Mouse (Mus musculus) telencephalon, adult 2 months (tissue): ENCODE measurements around the gene Myh9.

ENCODE experiments used
- DNase-seq: peaks from one replicate; pipeline ENCODE4 v3.0.0-alpha.2; 2011; ENCODE audit warnings: low read depth, low spot score

Gene Myh9

DNA sequence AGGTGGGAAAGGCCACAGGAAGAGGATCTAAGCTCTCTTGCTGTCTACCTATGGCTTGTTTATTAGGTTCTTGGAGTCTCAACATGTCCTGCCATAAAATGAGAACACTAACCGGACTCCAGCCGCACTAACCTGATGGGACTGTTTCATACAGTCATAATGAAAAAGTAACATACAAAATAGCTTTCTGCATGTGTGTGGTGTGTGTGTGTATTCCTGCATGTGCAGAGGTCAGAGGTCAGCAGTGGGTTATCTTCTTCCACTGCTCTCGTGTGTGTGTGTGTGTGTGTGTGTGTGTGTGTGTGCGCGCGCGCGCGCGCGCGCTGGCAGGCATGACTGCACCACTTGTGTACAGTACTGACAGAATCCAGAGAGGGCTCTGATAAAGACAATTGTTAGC is 13.7 kb downstream of the Myh9 start:
- no peak for DNase-seq

DNA sequence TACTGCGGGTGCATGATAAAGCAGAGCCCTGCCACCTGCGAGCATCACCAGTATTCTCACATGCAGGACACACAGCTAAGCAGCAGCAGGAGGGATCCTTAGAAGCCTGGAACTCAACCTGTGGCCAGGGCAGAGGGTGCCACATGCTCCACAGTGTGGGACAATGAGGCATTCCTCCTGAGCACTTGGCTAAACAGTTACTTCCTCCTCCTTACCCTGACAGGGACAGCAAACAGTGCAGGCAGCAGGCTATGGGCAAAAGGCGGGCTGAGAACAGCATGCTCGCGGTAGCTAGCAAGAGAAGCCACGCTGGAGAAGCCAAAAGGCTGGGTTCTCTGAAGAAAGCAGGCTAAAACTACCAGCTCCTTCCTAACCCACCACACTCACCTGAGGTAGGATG is 14.2 kb downstream of the Myh9 start:
- no peak for DNase-seq

DNA sequence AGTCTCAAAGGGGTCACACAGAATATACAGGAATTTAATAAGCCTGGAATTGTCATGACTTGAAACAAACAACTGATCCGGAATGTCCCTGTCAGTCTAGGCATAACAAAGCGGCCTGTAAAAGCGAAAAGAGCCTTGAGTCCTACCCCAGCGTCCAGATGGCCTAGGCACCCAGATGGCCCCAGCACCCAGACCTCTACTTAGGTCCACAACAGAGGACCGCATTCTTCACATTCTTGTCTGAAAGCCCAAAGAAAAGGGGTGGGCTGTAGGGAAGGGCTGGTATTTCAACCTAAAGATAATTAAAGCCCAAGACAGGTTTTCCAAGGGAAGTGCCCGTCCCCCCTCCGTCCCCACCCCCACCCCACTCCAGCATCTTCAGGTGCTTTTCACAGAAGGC is 14.6 kb downstream of the Myh9 start:
- no peak for DNase-seq

DNA sequence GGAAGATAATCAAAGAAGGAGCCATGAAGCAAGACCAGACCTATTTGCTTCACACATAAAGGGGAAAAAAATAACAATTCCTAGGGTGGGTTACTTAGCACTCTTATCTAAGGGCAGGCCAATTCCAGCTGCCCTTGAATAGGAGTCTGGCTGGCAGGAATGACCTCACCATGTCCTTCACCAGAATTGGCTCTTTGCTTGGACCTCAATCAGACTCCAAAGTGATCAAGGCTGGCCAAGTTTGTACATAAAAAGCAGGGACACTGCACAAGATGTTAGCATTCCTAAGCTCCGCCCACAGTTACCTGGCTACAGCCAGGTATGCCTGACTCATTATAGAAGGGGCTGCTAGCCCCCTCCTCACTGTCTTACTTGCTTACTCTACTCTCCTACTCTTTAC is 16.6 kb downstream of the Myh9 start:
- no peak for DNase-seq

DNA sequence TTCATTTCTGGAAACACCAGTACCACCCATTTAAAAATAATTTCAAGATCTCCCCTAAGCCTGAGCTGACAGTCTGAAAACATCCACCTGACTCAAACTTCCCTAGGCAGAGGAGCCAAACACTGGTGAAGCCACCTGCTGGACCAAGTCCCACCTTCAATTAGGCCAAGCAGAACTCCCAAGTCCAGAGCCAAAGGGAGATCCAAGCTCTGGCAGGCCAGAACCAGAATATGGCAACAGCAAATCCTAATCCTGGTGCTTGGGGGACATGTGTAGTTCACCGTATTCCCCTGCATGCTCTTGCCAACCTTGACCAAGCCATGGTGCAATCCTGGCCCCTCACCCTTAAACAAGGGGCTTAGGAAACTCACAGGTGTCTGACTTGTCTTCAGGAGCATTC is 17.7 kb downstream of the Myh9 start:
- no peak for DNase-seq

DNA sequence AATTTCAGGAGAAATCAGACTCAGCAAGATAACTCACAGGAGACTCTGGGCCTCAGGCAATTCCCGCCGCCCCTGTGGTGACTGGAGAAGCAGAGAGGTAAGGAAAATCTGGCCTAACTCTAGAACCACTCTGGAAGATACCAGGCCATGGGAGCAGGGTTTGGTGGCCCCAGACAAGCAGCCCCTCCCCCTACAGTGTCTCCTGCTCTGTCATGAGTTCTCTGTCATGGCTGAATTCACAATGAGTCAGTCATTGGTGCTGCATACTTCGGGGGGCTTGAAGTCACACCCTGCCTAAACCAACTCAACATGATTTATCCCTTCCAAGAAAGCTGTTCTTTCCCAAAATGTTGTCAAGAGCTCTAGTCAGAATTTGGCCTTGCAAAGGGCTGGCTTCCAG is 18.3 kb downstream of the Myh9 start:
- DNase-seq, result no peak

DNA sequence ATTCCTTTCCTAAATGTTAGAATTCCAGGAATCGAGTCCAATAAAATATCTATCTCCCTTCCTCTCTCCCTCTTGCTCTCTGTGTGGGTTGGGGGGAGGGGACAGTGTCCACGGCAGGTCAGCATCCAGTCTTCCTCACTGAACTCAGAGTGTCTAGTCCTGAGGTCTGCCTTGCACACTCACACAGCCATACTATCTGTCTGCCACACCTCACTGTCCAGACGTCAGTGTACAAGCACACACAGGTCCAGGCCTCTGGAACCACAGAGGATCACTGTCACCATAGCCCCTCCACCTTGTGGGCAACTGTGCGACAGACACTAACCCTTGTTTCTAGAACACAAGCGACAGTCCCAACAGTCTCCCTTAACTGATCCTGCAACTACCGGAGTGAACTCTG is 18.8 kb downstream of the Myh9 start:
- no peak for DNase-seq

DNA sequence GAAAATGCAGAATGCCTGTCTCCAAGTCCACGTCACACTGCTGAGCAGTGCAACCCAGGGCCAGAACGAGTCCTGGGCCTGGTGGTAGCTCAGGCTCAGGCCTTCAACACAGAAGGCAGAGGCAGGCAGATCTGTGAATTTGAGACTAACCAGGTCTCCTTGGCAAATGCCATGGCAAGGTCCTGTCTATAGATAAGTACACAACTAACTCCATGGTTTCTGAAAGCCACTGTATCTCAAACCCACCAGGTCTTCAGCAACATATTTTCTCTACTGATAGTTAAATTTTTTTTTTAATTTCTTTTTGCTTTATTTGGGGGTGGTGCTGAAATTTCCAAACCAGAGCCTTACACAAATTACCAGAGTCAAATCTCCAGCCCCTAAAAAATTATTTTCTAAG is 19.3 kb downstream of the Myh9 start:
- no peak for DNase-seq

DNA sequence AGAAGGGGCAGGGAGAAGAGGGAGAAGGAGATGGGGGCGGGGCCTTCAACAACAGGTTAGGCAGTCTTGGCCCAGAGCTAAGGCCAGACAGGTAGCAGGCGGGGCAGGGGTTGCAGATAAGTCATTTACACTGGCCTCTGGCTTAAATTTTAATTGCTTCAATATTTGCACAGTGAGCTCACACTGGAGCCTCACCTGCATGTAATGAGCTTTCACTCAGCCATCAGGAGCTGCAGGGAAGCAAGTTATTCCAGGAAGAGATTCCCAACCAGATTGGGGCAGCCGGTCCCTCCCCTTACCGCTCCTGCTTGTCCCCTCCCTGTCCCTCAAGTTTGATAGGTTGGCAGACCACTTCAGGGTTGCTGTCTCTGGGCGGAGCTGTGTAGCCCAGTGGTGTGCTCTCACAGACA is 19.9 kb downstream of the Myh9 start:
- DNase-seq, result no peak

DNA sequence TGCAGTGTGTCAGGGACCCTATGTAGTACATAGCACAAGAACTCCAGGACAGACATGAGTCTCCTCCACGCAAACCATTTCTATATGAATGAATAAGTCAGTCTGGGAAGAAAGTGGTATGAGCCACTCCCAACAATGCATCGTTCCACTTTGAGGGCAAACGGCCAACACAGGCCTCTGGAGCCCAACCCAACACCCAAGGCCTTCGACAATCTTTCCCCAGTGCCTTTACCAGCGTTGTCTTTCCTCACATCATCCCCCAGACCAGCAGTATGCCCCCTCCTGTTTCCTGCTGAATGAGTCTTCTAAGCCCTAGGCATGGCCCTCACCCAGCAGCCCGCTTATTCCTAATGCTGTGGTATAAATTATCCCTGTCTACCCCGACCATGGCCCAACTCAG is 20.6 kb downstream of the Myh9 start:
- no peak for DNase-seq

DNA sequence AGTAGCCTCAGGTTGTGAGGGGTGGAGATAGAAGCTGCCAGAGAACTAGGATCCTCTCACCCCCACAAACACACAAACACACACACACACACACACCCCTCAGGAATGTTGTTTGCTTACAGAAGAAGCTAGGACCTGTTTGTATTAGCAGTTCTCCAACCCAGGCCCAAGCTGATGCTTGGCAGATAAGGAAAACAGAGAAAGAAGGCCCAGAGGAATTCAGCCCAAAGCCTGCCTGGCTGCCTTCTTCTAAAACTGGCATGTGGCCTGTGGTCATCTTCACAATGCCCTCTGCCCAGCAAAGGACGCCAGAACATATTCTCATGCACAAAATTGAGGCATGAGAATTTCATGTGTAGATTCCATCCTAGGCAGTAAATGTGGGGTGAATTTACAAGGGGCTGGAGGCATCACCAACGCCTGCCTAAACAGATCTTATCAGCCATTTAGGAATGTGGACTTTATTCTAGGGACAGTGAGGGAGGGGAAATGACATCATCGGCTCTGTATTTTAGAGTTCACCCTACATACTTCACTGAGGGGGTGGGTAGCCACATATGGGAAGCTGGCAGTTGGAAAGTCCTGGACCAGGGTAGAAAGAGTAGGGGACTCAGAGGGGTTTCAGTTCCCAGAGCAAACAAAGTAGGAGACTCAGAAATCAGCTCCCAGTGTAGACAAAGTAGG is 21.4 kb downstream of the Myh9 start:
- no peak for DNase-seq

DNA sequence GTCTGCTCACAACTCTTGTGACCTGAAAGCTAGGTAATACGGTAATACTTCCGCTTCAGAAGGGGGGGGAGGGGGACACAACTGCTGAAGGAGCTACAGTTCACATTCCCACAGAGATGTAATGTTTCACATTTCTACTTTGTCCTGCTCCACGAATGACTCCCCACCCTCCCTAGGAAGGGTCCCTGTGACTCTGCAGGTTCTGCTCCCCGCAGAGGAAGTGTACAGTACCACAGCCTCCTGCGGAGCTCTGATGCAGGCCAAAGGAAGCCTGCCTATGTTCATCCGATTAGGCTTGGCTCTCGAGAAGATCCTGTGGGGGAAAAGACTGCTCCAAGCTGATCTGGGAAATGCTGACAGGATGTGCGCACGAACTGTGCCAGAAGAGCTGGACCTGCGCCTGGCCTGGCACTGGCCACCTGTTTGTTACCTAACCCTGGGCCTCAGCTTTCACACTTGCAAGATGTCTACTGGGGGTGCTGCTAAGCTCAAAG is 22.0 kb downstream of the Myh9 start:
- no peak for DNase-seq

DNA sequence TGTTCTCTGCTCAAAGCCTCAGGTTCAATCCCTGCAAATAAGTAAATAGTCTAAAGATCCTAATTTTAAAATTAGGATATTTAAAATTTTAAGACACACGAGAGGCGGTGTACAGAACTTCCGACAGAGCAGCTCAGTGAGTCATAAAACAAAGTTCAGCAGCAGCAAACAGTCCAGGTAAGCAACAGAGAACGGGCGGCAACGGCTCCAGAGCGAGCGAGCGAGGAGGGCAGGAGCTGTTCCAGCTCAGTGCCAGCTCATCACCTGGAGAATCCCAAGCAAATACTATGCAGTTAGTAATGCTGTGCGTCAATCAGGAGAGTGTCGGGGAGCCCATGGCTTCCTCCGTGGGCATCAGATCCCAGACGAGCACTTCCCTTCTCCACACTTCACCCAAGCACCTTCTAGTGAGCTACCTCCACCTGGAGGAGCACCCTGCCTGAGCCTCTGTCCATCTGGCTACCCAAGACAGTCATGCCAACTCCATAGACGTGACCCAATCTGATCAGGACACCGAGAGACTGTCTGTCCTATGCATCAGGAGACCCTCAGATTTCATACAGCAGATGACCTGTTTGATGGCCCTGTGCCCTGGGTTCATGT is 23.3 kb downstream of the Myh9 start:
- no peak for DNase-seq

DNA sequence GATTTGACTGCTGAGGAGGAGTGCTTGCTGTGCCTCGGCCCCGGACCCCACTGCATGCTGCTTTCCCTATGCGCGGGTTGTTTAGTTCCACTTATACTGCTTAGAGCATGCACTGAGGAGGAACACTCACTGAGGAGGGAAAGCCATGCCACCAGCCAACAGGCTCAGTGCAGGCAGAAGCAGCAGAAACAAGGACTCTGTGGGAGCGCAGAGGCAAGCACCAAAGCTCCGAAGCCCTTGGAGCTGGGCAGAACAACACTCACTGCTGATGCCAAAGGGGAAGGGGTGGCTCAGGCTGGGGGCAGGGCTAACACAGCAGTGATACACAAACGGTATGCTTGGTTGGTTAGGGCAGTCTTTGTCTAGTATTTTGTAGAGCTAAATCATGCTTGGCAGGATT is 24.6 kb downstream of the Myh9 start:
- no peak for DNase-seq

DNA sequence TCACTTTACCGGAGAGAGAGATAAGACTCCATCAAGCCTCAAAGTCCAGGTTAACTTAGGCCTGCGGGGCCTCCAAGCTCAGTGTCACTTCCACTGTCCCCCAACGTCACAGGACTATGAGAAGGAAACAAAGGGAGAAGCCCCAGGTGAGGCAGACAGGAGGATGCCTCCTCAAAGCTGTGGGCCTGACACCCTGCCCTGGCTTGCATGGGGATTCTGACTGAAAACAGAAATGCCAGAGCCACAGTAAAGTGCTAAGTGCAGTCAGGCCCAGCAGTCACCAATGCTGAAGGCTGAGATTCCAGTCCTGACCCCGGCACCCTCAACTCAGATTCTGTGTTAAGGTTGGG is 25.4 kb downstream of the Myh9 start:
- DNase-seq, result no peak

DNA sequence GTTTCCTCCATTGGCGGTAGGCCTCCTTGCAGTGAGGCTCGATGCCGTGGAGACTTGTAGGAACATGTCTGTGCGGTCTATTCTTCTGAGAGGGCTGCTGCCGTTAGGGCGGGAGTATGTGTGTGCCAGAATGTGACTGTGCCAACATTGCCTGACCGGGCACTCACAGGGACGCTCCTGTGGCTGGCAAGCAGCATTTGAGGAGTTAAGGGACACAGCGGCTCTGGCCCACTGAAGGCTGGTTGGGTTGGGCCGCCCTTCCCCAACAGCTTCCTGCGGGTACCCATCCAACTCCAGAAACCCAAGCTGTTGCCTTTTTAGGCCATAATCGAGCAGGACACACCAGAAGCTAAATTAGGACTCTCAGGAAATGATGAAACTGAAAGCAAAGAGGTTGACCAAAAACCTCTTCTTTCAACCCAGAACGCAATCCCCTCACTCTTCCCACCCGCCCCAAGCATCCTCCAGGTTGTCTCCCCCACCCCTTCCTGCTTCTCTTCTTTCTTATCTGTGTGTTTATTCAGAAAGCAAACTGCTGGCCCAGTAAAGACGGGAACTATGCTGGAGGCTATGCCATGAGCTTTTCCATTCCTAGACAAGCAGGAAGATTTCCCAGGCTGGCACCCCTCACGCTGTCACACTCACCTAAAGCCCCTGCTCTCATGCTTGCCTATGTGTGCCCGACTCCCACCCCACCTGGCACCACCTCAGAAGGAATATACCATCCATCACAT is 25.9 kb downstream of the Myh9 start:
- DNase-seq, result no peak

DNA sequence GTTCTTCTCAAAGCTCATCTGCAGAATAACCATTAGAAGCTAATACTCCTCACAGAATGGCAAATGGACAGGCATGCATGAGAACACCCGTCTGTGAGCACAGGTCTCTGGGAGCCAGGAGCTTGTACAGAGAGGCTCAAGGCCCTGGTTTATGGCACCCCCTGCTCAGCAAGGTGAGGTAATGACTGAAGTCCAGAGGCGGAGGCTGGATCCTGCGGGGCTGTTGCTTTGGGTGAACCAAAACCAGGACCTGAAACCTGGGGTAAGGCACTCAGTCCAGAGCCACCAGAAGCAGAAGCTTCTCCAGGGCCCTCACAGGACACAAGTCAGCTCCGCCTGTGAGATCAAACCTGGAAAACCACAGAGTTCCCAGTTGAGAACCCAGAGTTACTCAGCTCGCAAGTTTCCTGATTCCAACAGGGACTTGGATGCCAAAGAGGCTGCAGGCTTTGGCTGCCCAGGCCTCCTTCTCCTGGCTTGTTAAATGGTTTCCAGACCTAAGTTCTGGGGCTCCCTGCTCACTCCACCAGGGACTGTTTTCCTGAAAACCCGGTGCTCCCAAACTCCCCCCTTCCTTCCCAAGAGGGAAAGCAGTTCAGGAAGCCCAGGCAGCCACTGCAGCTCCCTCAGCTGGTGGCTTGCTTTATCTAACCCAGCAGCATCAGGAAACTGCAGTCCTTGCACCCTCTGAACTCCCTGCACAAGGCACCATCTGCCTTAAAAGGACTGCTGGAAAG is 28.2 kb downstream of the Myh9 start:
- DNase-seq, result no peak

DNA sequence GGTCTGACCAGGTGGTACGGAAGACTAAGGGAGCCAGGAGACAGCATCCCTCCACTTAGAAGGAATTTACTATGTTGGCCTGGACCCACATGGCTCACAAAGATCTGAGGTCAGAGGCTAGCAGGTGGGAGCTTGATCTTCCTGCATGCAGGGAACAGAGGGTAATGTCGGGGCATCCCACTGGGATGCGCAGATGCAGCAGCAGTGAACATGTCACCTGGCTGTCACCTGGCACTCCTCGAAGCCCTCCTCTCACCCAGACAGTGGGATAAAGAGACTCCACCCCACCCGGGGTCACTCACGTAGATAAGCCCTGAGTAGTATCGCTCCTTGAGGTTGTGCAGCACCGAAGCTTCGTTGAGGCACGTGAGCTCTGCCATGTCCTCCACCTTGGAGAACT is 29.4 kb downstream of the Myh9 start:
- DNase-seq, result no peak

DNA sequence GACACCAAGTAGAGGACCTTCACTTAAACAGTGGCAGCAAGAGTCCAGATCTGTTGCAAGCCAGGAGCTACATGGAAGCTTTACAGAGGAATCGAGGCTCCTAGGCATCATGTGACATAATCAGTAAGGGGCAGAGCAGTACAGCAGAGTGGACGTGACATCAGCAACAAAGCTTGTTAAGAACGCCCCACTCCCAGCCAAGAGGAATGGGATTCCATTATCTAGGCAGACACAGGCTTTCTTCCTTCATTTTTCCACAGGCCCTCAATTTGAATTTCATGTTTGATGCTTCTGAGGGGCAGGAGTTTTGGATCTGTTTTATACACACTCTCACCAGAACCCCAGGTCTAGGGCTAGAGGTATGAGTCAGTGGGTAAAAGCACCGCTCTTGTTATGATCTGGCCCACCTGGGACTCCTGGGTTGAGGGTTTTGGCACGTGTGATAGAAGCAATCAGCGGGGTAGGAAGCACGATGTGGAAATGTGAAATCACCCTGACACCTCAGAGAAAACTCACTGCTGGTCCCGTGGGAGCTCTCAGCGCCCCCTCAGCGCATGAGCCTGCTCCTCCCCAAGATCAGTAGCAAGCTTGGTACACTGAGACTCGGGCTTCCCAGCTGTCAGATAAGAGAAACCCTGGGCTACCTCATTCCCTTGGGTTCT is 30.7 kb downstream of the Myh9 start:
- no peak for DNase-seq

DNA sequence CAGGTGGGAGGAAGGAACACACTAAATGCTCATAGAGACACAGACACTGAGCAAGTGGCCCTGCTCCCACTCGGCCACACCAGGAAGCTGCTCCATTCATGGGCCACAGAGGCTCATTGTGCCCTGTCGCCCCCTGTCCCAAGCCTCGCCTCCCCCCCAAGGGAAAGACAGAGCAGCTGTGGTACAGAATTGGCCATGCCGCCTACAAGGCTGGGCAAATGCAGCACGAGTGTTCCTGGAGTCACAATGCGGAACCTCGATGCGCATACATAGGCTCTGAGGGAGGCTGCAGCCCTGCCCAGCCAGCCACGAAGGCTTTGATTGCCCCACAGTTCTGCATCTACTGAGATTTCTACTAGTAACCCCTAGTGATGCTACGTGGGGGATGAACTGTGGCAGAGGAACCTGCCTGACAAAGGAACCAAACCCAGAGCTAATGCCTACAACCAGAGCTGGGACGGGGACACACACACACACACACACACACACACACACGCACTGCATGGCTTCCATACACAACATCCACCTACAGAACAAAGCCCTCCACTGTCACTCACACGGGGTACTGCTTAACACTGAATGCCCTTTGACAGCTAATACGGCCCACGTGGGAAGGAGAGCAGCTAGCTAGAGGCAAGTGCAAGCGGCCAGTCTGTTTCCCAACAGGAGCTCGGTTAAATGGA is 31.4 kb downstream of the Myh9 start:
- no peak for DNase-seq

DNA sequence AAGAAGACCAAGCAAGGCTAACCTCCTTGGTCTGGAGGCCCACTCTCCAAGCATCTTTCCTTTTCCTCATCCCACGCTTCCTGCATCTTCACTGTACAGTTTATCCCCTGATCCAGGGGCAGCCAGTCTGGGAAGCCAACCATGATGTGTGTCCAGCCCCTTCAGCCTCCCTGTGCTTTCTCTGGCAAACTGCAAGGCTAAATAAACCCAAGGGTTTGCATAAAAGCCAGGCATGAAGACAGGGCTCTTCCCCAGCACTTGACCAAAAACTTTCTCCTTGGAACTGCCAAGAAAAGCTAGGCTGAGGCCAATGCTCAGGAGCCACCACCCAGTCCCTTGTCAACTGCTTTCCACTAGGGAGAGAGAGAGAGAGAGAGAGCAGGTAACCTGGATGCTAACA is 32.5 kb downstream of the Myh9 start:
- no peak for DNase-seq

DNA sequence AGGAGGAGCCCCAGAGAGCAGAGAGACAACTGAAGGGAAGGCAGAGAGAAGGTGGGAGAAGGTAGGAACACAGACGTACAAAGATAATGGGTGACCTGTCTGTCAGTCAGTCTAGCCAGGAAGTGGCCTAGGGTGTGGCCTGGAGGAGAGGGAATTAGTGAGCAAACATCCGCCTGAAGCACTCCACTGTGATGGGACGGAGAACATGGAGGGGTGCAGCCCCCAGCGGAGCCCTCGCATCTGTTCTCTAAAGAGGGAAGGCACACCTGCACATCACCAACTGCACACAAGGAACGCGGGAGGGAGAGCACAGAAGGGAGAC is 34.8 kb downstream of the Myh9 start:
- DNase-seq, result no peak
